Mouse (Mus musculus) brown adipose tissue, adult 24 weeks (tissue): ENCODE data around the gene Cenpw. TPM values are rescaled to one million over a fixed set of nuclear protein-coding genes. Genes with fewer than 3 reads are reported as not detected.

Experiments used
- H3K27ac ChIP-seq: fragments of 200-500 bp; replicated peaks from 2 replicates; pipeline ENCODE4 v1.5.1; 2012; ENCODE audit warnings: low read depth, mild to moderate bottlenecking, low read length
- H3K4me1 ChIP-seq: fragments of 200-500 bp; 2 replicates; pipeline ENCODE4 v1.6.1; 2012; ENCODE audit warnings: low read length, mixed read lengths; ENCODE audit not compliant: control insufficient read depth, insufficient read depth, insufficient read length
- H3K4me3 ChIP-seq: fragments of 200-500 bp; 2 replicates; pipeline ENCODE4 v1.5.1; 2012; ENCODE audit warnings: low read depth, mild to moderate bottlenecking, low read length, moderate library complexity; ENCODE audit not compliant: insufficient read depth
- polyA plus RNA-seq: library from polyadenylated mRNA; stranded (reverse); fragments of >200 nt; gene quantifications from 2 replicates; pipeline ENCODE4 v1.2.4, GENCODE M21; 2012; ENCODE audit not compliant: missing spikeins, insufficient read depth, insufficient read length

The Cenpw gene
- polyA plus RNA-seq, result 1.7 and 2.0 TPM in 2 replicates

- no peak within 1 kb of the TSS for H3K27ac ChIP-seq
- no peaks in the 10 kb centered on the region for H3K4me1 ChIP-seq
- peak within 1 kb of the TSS; percentile 75 for H3K4me3 ChIP-seq
Measured at GRCm38 (mm10) chr10:30199916-30200826, at the start of gene Cenpw. Gene Cenpw, minus strand, starts transcription at chr10:30200560.

- Histone ChIP-seq H3K27ac (no peak overlapping the region), H3K4me3 (no peak overlapping the region), H3K4me1 (no peaks in the 10 kb centered on the region)
Measured at GRCm38 (mm10) chr10:30249654-30250053, 49.3 kb upstream of the Cenpw start.

GRCm38 (mm10) chr10:30199501-30199900 lies 859 bp downstream of the Cenpw start:
- no peak overlapping the region for H3K27ac ChIP-seq
- H3K4me1 ChIP-seq, result no peaks in the 10 kb centered on the region
- H3K4me3 ChIP-seq, result no peak overlapping the region

- Histone ChIP-seq H3K4me3 (no peak overlapping the region), H3K27ac (no peak overlapping the region), H3K4me1 (no peaks in the 10 kb centered on the region)
Measured at GRCm38 (mm10) chr10:30167700-30168099, 32.7 kb downstream of the Cenpw start.
